ENCODE assay signal across 17 mouse cellular contexts in genomic region chr7:68095574-68095973, GRCm38 (mm10).
DNase-seq lines count a peak whose midpoint lies in the region; ATAC-seq and TF ChIP-seq lines count a peak whose summit lies in the region.
"Had no signal": no experiment of that assay in that cellular context is flagged by ENCODE, and none has a peak within 500 bp of the region (broad histone marks: within the 10 kb centered on the region; RNA-seq: fewer than 3 reads in every experiment).

No protein-coding gene starts in this region.

- DNase-seq in kidney, postnatal 14 days, result no peak
- no peak for DNase-seq in midbrain, postnatal 0 days (ENCODE audit: low spot score)
- no peak for DNase-seq in limb, embryonic 10.5 days (ENCODE audit: low spot score)
- DNase-seq in stomach, postnatal 0 days (ENCODE audit: low spot score), result no peak
- no peak for DNase-seq in MN1 (ENCODE audit: low spot score)
- DNase-seq: adrenal gland, postnatal 10 days; cerebellum, adult 9-10 months; heart, postnatal 10 days; layer of hippocampus, adult 9-11 months; right cerebral cortex, postnatal 25 days; thymus, adult 2 months had no signal

- no peak overlapping the region for H3K4me2 ChIP-seq in kidney, embryonic 14.5 days (replicated peaks; ENCODE audit: low read depth, low read length)
- no peak overlapping the region for H3K4me2 ChIP-seq in midbrain, embryonic 13.5 days (replicated peaks)
- no peak overlapping the region for H3K4me2 ChIP-seq in midbrain, postnatal 0 days (ENCODE audit: low read depth, low read length, poor library complexity, severe bottlenecking)
- no peak overlapping the region for H3K4me2 ChIP-seq in stomach, postnatal 0 days (replicated peaks; ENCODE audit: low read depth)
- H3K4me2 ChIP-seq: forebrain, embryonic 15.5 days; liver, embryonic 11.5 days had no signal

- no peaks in the 10 kb centered on the region for H3K27me3 ChIP-seq in kidney, embryonic 14.5 days (ENCODE audit: control insufficient read depth, insufficient read depth, low read length)
- H3K27me3 ChIP-seq in midbrain, embryonic 13.5 days, result no peaks in the 10 kb centered on the region
- no peaks in the 10 kb centered on the region for H3K27me3 ChIP-seq in midbrain, postnatal 0 days (ENCODE audit: insufficient read depth, low read length)
- H3K27me3 ChIP-seq in limb, embryonic 10.5 days (ENCODE audit: low read depth, poor library complexity, severe bottlenecking), result no peaks in the 10 kb centered on the region
- no peaks in the 10 kb centered on the region for H3K27me3 ChIP-seq in stomach, postnatal 0 days (ENCODE audit: control insufficient read depth, insufficient read depth, low read length)
- H3K27me3 ChIP-seq: forebrain, embryonic 15.5 days had no signal

- no peak overlapping the region for H3K4me3 ChIP-seq in kidney, embryonic 14.5 days (ENCODE audit: low read length)
- no peak overlapping the region for H3K4me3 ChIP-seq in midbrain, embryonic 13.5 days (replicated peaks)
- H3K4me3 ChIP-seq in midbrain, postnatal 0 days (ENCODE audit: low read depth, low read length), result no peak overlapping the region
- no peak overlapping the region for H3K4me3 ChIP-seq in limb, embryonic 10.5 days
- no peak overlapping the region for H3K4me3 ChIP-seq in stomach, postnatal 0 days (ENCODE audit: low read depth, low read length)
- H3K4me3 ChIP-seq: forebrain, embryonic 15.5 days had no signal

- no peaks in the 10 kb centered on the region for H3K36me3 ChIP-seq in kidney, embryonic 14.5 days (ENCODE audit: control insufficient read depth, insufficient read depth, low read length)
- H3K36me3 ChIP-seq in midbrain, embryonic 13.5 days, result no peaks in the 10 kb centered on the region
- H3K36me3 ChIP-seq in midbrain, postnatal 0 days (ENCODE audit: insufficient read depth, low read length), result no peaks in the 10 kb centered on the region
- H3K36me3 ChIP-seq in limb, embryonic 10.5 days, result peaks cover 41% of the 10 kb centered on the region
- H3K36me3 ChIP-seq in stomach, postnatal 0 days (ENCODE audit: control insufficient read depth, insufficient read depth, low read length), result no peaks in the 10 kb centered on the region
- H3K36me3 ChIP-seq: forebrain, embryonic 15.5 days had no signal

- H3K27ac ChIP-seq in kidney, embryonic 14.5 days (ENCODE audit: low read depth, low read length), result 0 out of 2 replicates have a peak overlapping the region, but pooled peaks have one; percentile 12
- no peak overlapping the region for H3K27ac ChIP-seq in midbrain, embryonic 13.5 days
- no peak overlapping the region for H3K27ac ChIP-seq in midbrain, postnatal 0 days (ENCODE audit: low read depth, low read length)
- peak overlapping the region; percentile 53; the same call in 1 of the 2 replicates for H3K27ac ChIP-seq in limb, embryonic 10.5 days
- H3K27ac ChIP-seq in stomach, postnatal 0 days (replicated peaks), result no peak overlapping the region
- H3K27ac ChIP-seq: forebrain, embryonic 15.5 days had no signal

- 62% methylated on average over 4 of the region's 4 CpGs for WGBS in kidney, embryonic 14.5 days
- 66% methylated on average over 4 of the region's 4 CpGs for WGBS in midbrain, embryonic 13.5 days
- 67% methylated on average over 4 of the region's 4 CpGs for WGBS in midbrain, postnatal 0 days
- 86% methylated on average over 4 of the region's 4 CpGs for WGBS in limb, embryonic 10.5 days
- 61% methylated on average over 4 of the region's 4 CpGs for WGBS in stomach, postnatal 0 days

- no peak for TF ChIP-seq CTCF in midbrain, postnatal 0 days (IDR thresholded peaks at IDR 0.05)
- no peak for TF ChIP-seq CTCF in stomach, postnatal 0 days (IDR thresholded peaks at IDR 0.05; ENCODE audit: low read depth)

- no peaks in the 10 kb centered on the region for H3K9me3 ChIP-seq in kidney, embryonic 14.5 days (ENCODE audit: control insufficient read depth, low read length)
- H3K9me3 ChIP-seq in midbrain, embryonic 13.5 days, result no peaks in the 10 kb centered on the region
- no peaks in the 10 kb centered on the region for H3K9me3 ChIP-seq in midbrain, postnatal 0 days (ENCODE audit: low read length)
- H3K9me3 ChIP-seq in limb, embryonic 10.5 days (replicated peaks), result no peaks in the 10 kb centered on the region
- H3K9me3 ChIP-seq in stomach, postnatal 0 days (ENCODE audit: control insufficient read depth, low read length), result no peaks in the 10 kb centered on the region
- H3K9me3 ChIP-seq: forebrain, embryonic 15.5 days had no signal

- H3K4me1 ChIP-seq in kidney, embryonic 14.5 days (ENCODE audit: control insufficient read depth, insufficient read depth, low read length), result peaks cover 22% of the 10 kb centered on the region
- H3K4me1 ChIP-seq in midbrain, embryonic 13.5 days (replicated peaks), result peaks cover 5% of the 10 kb centered on the region
- no peaks in the 10 kb centered on the region for H3K4me1 ChIP-seq in midbrain, postnatal 0 days (ENCODE audit: insufficient read depth, low read length)
- H3K4me1 ChIP-seq in limb, embryonic 10.5 days, result peaks cover 42% of the 10 kb centered on the region
- no peaks in the 10 kb centered on the region; the same call in 1 of the 2 replicates for H3K4me1 ChIP-seq in stomach, postnatal 0 days (replicated peaks; ENCODE audit: control insufficient read depth, insufficient read depth)

- ATAC-seq in kidney, embryonic 14.5 days (ENCODE audit: low FRiP score, low TSS enrichment), result peak; percentile 41; the same call in 1 of the 2 replicates
- 0 out of 2 replicates have a peak, but pooled peaks have one; percentile 43 for ATAC-seq in midbrain, embryonic 13.5 days
- ATAC-seq in midbrain, postnatal 0 days (ENCODE audit: low FRiP score), result no peak
- peak; percentile 32; the same call in 1 of the 2 replicates for ATAC-seq in stomach, postnatal 0 days (ENCODE audit: low FRiP score, low TSS enrichment)
- ATAC-seq: CD4-positive, CD25-positive, alpha-beta regulatory T cell, adult 4 months; forebrain, embryonic 15.5 days; intestine, embryonic 16.5 days had no signal

- TF ChIP-seq EP300 in stomach, postnatal 0 days (optimal IDR thresholded peaks at IDR 0.05), result no peak

- no peak overlapping the region for H3K9ac ChIP-seq in kidney, embryonic 14.5 days (ENCODE audit: low read depth, low read length)
- no peak overlapping the region for H3K9ac ChIP-seq in midbrain, embryonic 13.5 days (replicated peaks)
- no peak overlapping the region for H3K9ac ChIP-seq in midbrain, postnatal 0 days (replicated peaks; ENCODE audit: low read length, poor library complexity, severe bottlenecking)
- no peak overlapping the region for H3K9ac ChIP-seq in stomach, postnatal 0 days (ENCODE audit: low read length)
- H3K9ac ChIP-seq: forebrain, embryonic 15.5 days had no signal

Comparison
In these comparisons a context has a peak if more than half of its experiments do, and no peak if none do; other contexts are left out.
1. H3K27ac ChIP-seq: peak in kidney, embryonic 14.5 days (single experiment) and limb, embryonic 10.5 days (single experiment); none in midbrain, embryonic 13.5 days (single experiment), midbrain, postnatal 0 days (single experiment) and stomach, postnatal 0 days (single experiment).